Comparison of ENCODE assay signal across 8 mouse cellular contexts in the genomic region with DNA sequence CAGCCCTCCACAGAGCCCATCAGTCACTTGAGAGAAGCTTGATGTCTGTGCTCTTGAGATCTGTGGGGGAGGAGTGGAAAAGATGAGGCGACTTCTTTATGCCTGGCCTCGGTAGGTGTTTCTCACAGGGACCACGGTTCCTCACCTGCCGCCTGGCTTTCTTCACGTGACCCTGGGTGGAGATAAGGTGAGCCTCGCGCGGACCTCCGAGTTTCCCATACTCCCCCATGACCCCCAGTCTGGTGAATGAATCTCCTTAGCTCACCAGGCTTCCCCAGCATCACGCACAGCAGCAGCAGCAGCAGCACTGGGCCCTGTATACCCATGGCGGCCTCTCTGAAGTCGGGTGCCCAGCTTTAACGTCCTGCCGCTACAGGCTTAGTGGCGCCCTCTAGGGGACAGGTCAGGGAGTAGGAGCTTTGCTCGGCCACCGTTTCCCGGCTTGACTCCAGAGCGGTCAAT. TPM values are rescaled to one million over a fixed set of nuclear protein-coding genes. Genes with fewer than 3 reads are reported as not detected.
DNase-seq lines count a peak whose midpoint lies in the region; ATAC-seq and TF ChIP-seq lines count a peak whose summit lies in the region.

A gene (plus strand): TSS at position 44 of the 462 bp plus-strand sequence.
A gene (minus strand): TSS at position 361 of the 462 bp plus-strand sequence.

- no peak within 1 kb of the TSS for H3K27ac ChIP-seq in neural tube, embryonic 14.5 days (ENCODE audit: low read depth, low read length)

- DNase-seq in right cerebral cortex, postnatal 4 days, result peak; percentile 63
- no peak for DNase-seq in right cerebral cortex, postnatal 25 days
- peak; percentile 71 to 80 for DNase-seq in cerebellum, postnatal 14 days
- DNase-seq in gastrocnemius, postnatal 10 days, result peak; percentile 68
- DNase-seq in kidney, adult 11 months, result peak; percentile 37
- DNase-seq in lung, adult 2 months, result peak; percentile 64

- peak; percentile 65 for TF ChIP-seq CTCF in lung, adult 2 months (IDR thresholded peaks at IDR 0.05; ENCODE audit: insufficient read depth, low read length)

- H3K4me3 ChIP-seq in lung, adult 2 months (replicated peaks; ENCODE audit: extremely low read depth, low read depth, low read length), result no peak within 1 kb of the TSS
- no peak within 1 kb of the TSS for H3K4me3 ChIP-seq in neural tube, embryonic 14.5 days (ENCODE audit: low read depth, low read length)

- 0 out of 2 replicates have a peak within 1 kb of the TSS, but pooled peaks have one; percentile 7 for H3K4me2 ChIP-seq in neural tube, embryonic 14.5 days (ENCODE audit: low read depth, low read length)

- no peaks in the 10 kb centered on the region for H3K27me3 ChIP-seq in neural tube, embryonic 14.5 days (ENCODE audit: control insufficient read depth, insufficient read depth, low read length)

- no peaks in the 10 kb centered on the region for H3K9me3 ChIP-seq in neural tube, embryonic 14.5 days (ENCODE audit: control insufficient read depth, low read length)

- 19% methylated on average over 19 of the region's 19 CpGs for WGBS in lung, adult 2 months
- 14% methylated on average over 19 of the region's 19 CpGs for WGBS in neural tube, embryonic 14.5 days

- H3K4me1 ChIP-seq in lung, adult 2 months (ENCODE audit: control insufficient read depth, insufficient read depth, low read length), result no peaks in the 10 kb centered on the region
- no peaks in the 10 kb centered on the region for H3K4me1 ChIP-seq in neural tube, embryonic 14.5 days (ENCODE audit: control insufficient read depth, insufficient read depth, low read length)

- H3K36me3 ChIP-seq in neural tube, embryonic 14.5 days (ENCODE audit: control insufficient read depth, insufficient read depth, low read length), result no peaks in the 10 kb centered on the region

- peak; percentile 55; the same call in 1 of the 2 replicates for ATAC-seq in neural tube, embryonic 14.5 days (ENCODE audit: low read depth)
- ATAC-seq in frontal cortex, adult (ENCODE audit: low TSS enrichment), result no peak

- H3K9ac ChIP-seq in neural tube, embryonic 14.5 days (replicated peaks; ENCODE audit: low read depth, low read length), result no peak within 1 kb of the TSS

- no peak for TF ChIP-seq POLR2A in lung, adult 2 months (IDR thresholded peaks at IDR 0.05; ENCODE audit: borderline replicate concordance, extremely low read depth, low read depth, low read length)

RNA-seq across cellular contexts. Expression of the first gene that starts in this region (rescaled TPM):
- not detected for total RNA-seq in gastrocnemius, postnatal 10 days (2021)
- 5.1 TPM in 1 of 2 replicates, not detected in the other for polyA plus RNA-seq in lung, adult 2 months (2012; rRNA removed)
- not detected in 2 replicates for polyA plus RNA-seq in neural tube, embryonic 14.5 days (2014; fragmentation: Nextera tagmentation; extraction: Ambion mirVana)

RNA-seq across cellular contexts. Expression of the second gene that starts in this region (rescaled TPM):
- total RNA-seq in gastrocnemius, postnatal 10 days (2021), result not detected
- polyA plus RNA-seq in lung, adult 2 months (2012; rRNA removed), result 0.66 and 0.78 TPM in 2 replicates
- 0.68 and 0.96 TPM in 2 replicates for polyA plus RNA-seq in neural tube, embryonic 14.5 days (2014; fragmentation: Nextera tagmentation; extraction: Ambion mirVana)

Comparison
In these comparisons a context has a peak if more than half of its experiments do, and no peak if none do; other contexts are left out.
1. Peak in DNase-seq in gastrocnemius, postnatal 10 days; RNA of the genes that start here not detected or under 1 TPM.
2. Peak in ATAC-seq and H3K4me2 ChIP-seq in neural tube, embryonic 14.5 days; RNA of the genes that start here not detected or under 1 TPM.